Mouse (Mus musculus) heart, embryonic 14.5 days (tissue): ENCODE data around the gene Tex261. TPM values are rescaled to one million over a fixed set of nuclear protein-coding genes. Genes with fewer than 3 reads are reported as not detected.

Experiments
- ATAC-seq: fragments of 200-750 bp; cut with Nextera tagmentation; 2 replicates; pipeline ENCODE4 v1.8.0; 2017; ENCODE audit warnings: low read depth, moderate TSS enrichment; ENCODE audit not compliant: insufficient number of reproducible peaks, insufficient read depth, low FRiP score
- H3K27ac ChIP-seq, 2 experiments: fragments of 200-500 bp in 1 of 2; fragments of 300-500 bp in 1 of 2; sonication (generic) in 1 of 2; replicated peaks in 1 of 2; 2 replicates each; pipeline ENCODE4 v1.5.1; 2012 to 2014; ENCODE audit warnings: low read depth in 2 of 2, low read length in 2 of 2, control low read depth in 1 of 2, mild to moderate bottlenecking in 1 of 2, mixed read lengths in 1 of 2; ENCODE audit not compliant: control insufficient read depth in 1 of 2, insufficient read depth in 1 of 2
- H3K27me3 ChIP-seq: fragments of 300-500 bp; sonication (generic); 2 replicates; pipeline ENCODE4 v1.6.1; 2014; ENCODE audit warnings: mild to moderate bottlenecking, low read length, control low read depth; ENCODE audit not compliant: control insufficient read depth, insufficient read depth
- H3K36me3 ChIP-seq: fragments of 300-500 bp; sonication (generic); 2 replicates; pipeline ENCODE4 v1.6.1; 2014; ENCODE audit warnings: mild to moderate bottlenecking, control low read depth, low read length, mixed read lengths; ENCODE audit not compliant: control insufficient read depth, insufficient read depth
- H3K4me1 ChIP-seq, 2 experiments: fragments of 200-500 bp in 1 of 2; fragments of 300-500 bp in 1 of 2; sonication (generic) in 1 of 2; 2 replicates each; pipeline ENCODE4 v1.6.1; 2012 to 2014; ENCODE audit warnings: low read length in 2 of 2, control low read depth in 1 of 2, mixed read lengths in 1 of 2; ENCODE audit not compliant: control insufficient read depth in 2 of 2, insufficient read depth in 2 of 2
- H3K4me2 ChIP-seq: fragments of 300-500 bp; sonication (generic); 2 replicates; pipeline ENCODE4 v1.6.1; 2014; ENCODE audit warnings: mild to moderate bottlenecking, low read length
- H3K4me3 ChIP-seq, 2 experiments: fragments of 200-500 bp in 1 of 2; fragments of 300-500 bp in 1 of 2; sonication (generic) in 1 of 2; 2 replicates each; pipeline ENCODE4 v1.5.1; 2012 to 2014; ENCODE audit warnings: low read length in 2 of 2, mild to moderate bottlenecking in 2 of 2, control low read depth in 1 of 2, low read depth in 1 of 2, moderate library complexity in 1 of 2; ENCODE audit not compliant: control insufficient read depth in 1 of 2, insufficient read depth in 1 of 2
- H3K9ac ChIP-seq: fragments of 300-500 bp; sonication (generic); 2 replicates; pipeline ENCODE4 v1.6.1; 2014; ENCODE audit warnings: mild to moderate bottlenecking, low read length
- H3K9me3 ChIP-seq: fragments of 300-500 bp; sonication (generic); 2 replicates; pipeline ENCODE4 v1.6.1; 2016; ENCODE audit warnings: low read length, control low read depth; ENCODE audit not compliant: control insufficient read depth
- WGBS: fragments of 180-500 bp; shearing (Covaris S2); extraction: QIAGEN DNeasy Blood & Tissue Kit; methylation state at CpG from one replicate; pipeline ENCODE4 v1.1.7; 2014; 5-methylcytosine and 5-hydroxymethylcytosine counted together
- polyA plus RNA-seq: library from polyadenylated mRNA; unstranded; fragments of >200 nt; fragmentation: Nextera tagmentation; extraction: Ambion mirVana; gene quantifications from 2 replicates; pipeline ENCODE4 v1.2.1, GENCODE M21; 2014

Tex261 gene
- polyA plus RNA-seq, 1 experiment from 2014 or later: 75.9 TPM

- Histone ChIP-seq H3K27me3 (peaks cover 55% of the 10 kb centered on the region), H3K9ac (peak within 1 kb of the TSS; percentile 62), H3K9me3 (no peaks in the 10 kb centered on the region), H3K27ac (no peak within 1 kb of the TSS), H3K36me3 (no peaks in the 10 kb centered on the region), H3K4me2 (peak within 1 kb of the TSS; percentile 83), H3K4me1 (peaks cover 13 to 18% of the 10 kb centered on the region in 2 experiments; a peak in 2 of 4 replicates), H3K4me3 (peak within 1 kb of the TSS; percentile 17 to 41)
- WGBS: 29% methylated on average over 6 of the region's 6 CpGs
- no peak for ATAC-seq
These were observed 13.3 kb downstream of the Tex261 start, which contains the start of gene Ankrd53 for GRCm38 (mm10) chr6:83762344-83762743. Gene Ankrd53 (plus strand): TSS chr6:83762644.

DNA sequence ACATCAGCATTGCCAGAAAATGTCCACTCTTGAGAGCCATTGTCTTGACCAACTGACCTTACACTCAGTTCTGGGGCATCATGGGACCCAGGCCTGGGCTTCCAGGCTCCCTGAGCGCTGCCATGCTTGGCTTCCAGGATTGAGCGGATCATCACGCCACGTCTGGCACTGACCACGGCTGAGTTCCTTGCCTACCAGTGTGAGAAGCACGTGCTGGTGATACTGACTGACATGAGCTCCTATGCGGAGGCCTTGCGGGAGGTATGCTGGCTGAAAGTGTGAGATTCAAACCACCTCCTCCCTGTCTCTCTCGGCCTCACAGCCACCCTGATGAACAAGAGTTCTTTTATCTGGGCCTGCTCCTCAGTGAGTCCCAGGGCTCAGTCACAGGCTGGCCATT is 19.6 kb downstream of the Tex261 start:
- no peak overlapping the region for H3K9ac ChIP-seq
- H3K27ac ChIP-seq: no peak overlapping the region
- H3K4me2 ChIP-seq: no peak overlapping the region
- 62% methylated on average over 9 of the region's 9 CpGs for WGBS
- no peak for ATAC-seq
- peaks cover 67% of the 10 kb centered on the region for H3K27me3 ChIP-seq
- H3K36me3 ChIP-seq: no peaks in the 10 kb centered on the region
- H3K4me3 ChIP-seq: no peak overlapping the region
- no peaks in the 10 kb centered on the region for H3K9me3 ChIP-seq
- H3K4me1 ChIP-seq: peaks cover 0 to 3% of the 10 kb centered on the region in 2 experiments; a peak in 1 of 4 replicates

DNA sequence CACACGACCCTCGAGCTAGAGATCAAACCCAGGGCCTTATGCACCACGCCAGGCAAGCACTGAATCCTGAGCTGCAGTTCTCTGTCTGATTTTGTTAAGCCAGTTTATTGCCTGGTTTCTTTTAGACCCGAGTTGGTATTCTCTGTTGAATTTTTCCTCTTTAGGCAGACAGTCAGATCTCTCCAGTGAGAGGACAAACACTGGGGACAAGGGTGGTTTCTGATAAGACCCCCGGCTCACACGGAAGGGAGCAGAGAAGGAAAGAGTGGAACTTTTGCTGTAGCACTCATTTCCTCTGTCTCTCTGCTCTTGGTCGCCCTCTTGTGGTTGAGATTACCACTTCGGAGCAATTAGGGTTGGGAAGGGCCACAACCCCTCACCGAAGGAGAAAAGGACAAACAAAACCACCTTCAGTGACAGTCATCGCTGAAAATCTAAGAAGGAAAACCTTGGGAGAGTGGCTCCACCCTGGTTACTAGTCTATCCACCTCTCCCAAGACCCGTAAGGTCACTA is 25.4 kb downstream of the Tex261 start:
- no peak overlapping the region for H3K27ac ChIP-seq
- no peak for ATAC-seq
- H3K36me3 ChIP-seq: no peaks in the 10 kb centered on the region
- H3K4me3 ChIP-seq: no peak overlapping the region
- H3K9ac ChIP-seq: no peak overlapping the region
- no peaks in the 10 kb centered on the region for H3K4me1 ChIP-seq
- H3K9me3 ChIP-seq: no peaks in the 10 kb centered on the region
- peaks cover 44% of the 10 kb centered on the region for H3K27me3 ChIP-seq
- H3K4me2 ChIP-seq: peak overlapping the region; percentile 38
- WGBS: 7% methylated on average over 11 of the region's 11 CpGs

GRCm38 (mm10) chr6:83749286-83749685 is 26.3 kb downstream of the Tex261 start:
- H3K4me1 ChIP-seq: no peaks in the 10 kb centered on the region
- no peaks in the 10 kb centered on the region for H3K9me3 ChIP-seq
- no peak for ATAC-seq
- peaks cover 40% of the 10 kb centered on the region for H3K27me3 ChIP-seq
- no peak overlapping the region for H3K27ac ChIP-seq
- H3K4me2 ChIP-seq: no peak overlapping the region
- H3K36me3 ChIP-seq: no peaks in the 10 kb centered on the region
- H3K4me3 ChIP-seq: no peak overlapping the region
- H3K9ac ChIP-seq: no peak overlapping the region
- 54% methylated on average over 3 of the region's 3 CpGs for WGBS

- Histone ChIP-seq H3K9me3 (no peaks in the 10 kb centered on the region), H3K4me1 (peaks cover 0 to 2% of the 10 kb centered on the region in 2 experiments; a peak in 1 of 4 replicates), H3K4me2 (no peak overlapping the region), H3K27me3 (peaks cover 32% of the 10 kb centered on the region), H3K9ac (no peak overlapping the region), H3K4me3 (no peak overlapping the region), H3K27ac (no peak overlapping the region), H3K36me3 (no peaks in the 10 kb centered on the region)
- WGBS: 53% methylated on average over 2 of the region's 2 CpGs
- no peak for ATAC-seq
These were observed 30.1 kb downstream of the Tex261 start for GRCm38 (mm10) chr6:83745466-83745865.

GRCm38 (mm10) chr6:83744557-83744956 is 31.1 kb downstream of the Tex261 start:
- ATAC-seq: no peak
- 77% methylated on average over 5 of the region's 5 CpGs for WGBS
- peaks cover 32% of the 10 kb centered on the region for H3K27me3 ChIP-seq

DNA sequence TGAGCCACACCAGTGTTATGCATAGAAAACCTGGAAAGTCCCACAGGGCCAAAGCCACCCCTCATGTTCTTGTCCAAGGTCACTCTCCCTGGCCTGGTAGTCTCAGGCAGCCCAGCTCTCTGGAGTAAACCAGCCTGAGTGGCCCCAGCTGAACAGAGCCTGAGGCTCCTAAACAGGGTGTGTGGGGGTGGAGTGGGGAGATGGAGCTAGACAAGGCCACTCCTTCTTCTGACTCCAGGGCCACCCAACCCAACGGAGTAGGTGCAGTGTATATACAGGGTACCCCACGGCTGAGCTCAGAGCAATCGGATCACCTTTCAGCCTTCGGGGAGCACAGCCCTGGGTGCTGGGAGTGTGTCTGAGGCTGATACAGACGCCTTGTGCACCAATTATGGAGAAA is 31.5 kb downstream of the Tex261 start:
- no peak overlapping the region for H3K4me2 ChIP-seq
- H3K9me3 ChIP-seq: no peaks in the 10 kb centered on the region
- ATAC-seq: no peak
- H3K27ac ChIP-seq: no peak overlapping the region
- H3K4me3 ChIP-seq: no peak overlapping the region
- no peak overlapping the region for H3K9ac ChIP-seq
- WGBS: 61% methylated on average over 5 of the region's 5 CpGs
- no peaks in the 10 kb centered on the region for H3K36me3 ChIP-seq
- peaks cover 32% of the 10 kb centered on the region for H3K27me3 ChIP-seq
- H3K4me1 ChIP-seq: peaks cover 0 to 2% of the 10 kb centered on the region in 2 experiments; a peak in 1 of 4 replicates

More at GRCm38 (mm10) chr6:83744557-83744956, 31.1 kb downstream of the Tex261 start:
- no peak overlapping the region for H3K4me3 ChIP-seq
- H3K4me2 ChIP-seq: no peak overlapping the region
- H3K36me3 ChIP-seq: no peaks in the 10 kb centered on the region
- no peak overlapping the region for H3K27ac ChIP-seq
- peaks cover 0 to 2% of the 10 kb centered on the region in 2 experiments; a peak in 1 of 4 replicates for H3K4me1 ChIP-seq
- H3K9me3 ChIP-seq: no peaks in the 10 kb centered on the region
- H3K9ac ChIP-seq: no peak overlapping the region

GRCm38 (mm10) chr6:83743212-83743611 is 32.4 kb downstream of the Tex261 start:
- Histone ChIP-seq H3K27ac (no peak overlapping the region), H3K4me1 (peaks cover 0 to 2% of the 10 kb centered on the region in 2 experiments; a peak in 1 of 4 replicates), H3K9me3 (no peaks in the 10 kb centered on the region), H3K9ac (no peak overlapping the region), H3K4me3 (no peak overlapping the region), H3K27me3 (peaks cover 32% of the 10 kb centered on the region), H3K4me2 (no peak overlapping the region), H3K36me3 (no peaks in the 10 kb centered on the region)
- no peak for ATAC-seq
- WGBS: 55% methylated on average over 5 of the region's 5 CpGs
